Mouse (Mus musculus): ENCODE results near the gene Kctd11. TPM values are rescaled to one million over a fixed set of nuclear protein-coding genes. Genes with fewer than 3 reads are reported as not detected.

The Kctd11 gene
- polyA plus RNA-seq, 1 experiment from 2014 or later: 6.4 TPM

DNA sequence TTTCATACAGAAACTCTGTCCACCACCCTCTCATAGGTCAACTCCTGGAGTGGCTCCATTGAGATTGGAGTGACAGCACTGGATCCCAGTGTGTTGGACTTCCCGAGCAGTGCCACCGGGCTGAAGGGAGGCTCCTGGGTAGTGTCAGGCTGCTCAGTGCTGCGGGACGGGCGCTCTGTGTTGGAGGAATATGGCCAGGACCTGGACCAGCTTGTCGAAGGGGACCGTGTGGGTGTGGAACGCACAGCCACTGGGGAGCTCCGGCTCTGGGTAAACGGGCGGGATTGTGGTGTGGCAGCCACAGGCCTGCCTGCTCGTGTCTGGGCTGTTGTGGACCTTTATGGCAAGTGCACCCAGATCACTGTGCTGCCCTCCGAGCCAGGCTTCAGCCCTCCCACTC is 21.8 kb upstream of the Kctd11 start:
- peak overlapping the region; percentile 97 for H3K4me2 ChIP-seq (replicated peaks; ENCODE audit: low read depth, low read length)
- peak overlapping the region; percentile 93 for H3K4me3 ChIP-seq (ENCODE audit: low read length)
- H3K4me1 ChIP-seq (ENCODE audit: control insufficient read depth, insufficient read depth, low read length): peaks cover 17% of the 10 kb centered on the region
- H3K27me3 ChIP-seq (ENCODE audit: control insufficient read depth, insufficient read depth, low read length): no peaks in the 10 kb centered on the region
- no peak for ATAC-seq (ENCODE audit: low FRiP score, low TSS enrichment)
- peak overlapping the region; percentile 96; the same call in 1 of the 2 replicates for H3K9ac ChIP-seq (ENCODE audit: low read depth, low read length)
- peaks cover 46% of the 10 kb centered on the region for H3K36me3 ChIP-seq (ENCODE audit: control insufficient read depth, insufficient read depth, low read length)
- WGBS: 87% methylated on average over 13 of the region's 13 CpGs
- no peaks in the 10 kb centered on the region for H3K9me3 ChIP-seq (ENCODE audit: control insufficient read depth, low read length)
- no peak overlapping the region for H3K27ac ChIP-seq (ENCODE audit: low read depth, low read length)

DNA sequence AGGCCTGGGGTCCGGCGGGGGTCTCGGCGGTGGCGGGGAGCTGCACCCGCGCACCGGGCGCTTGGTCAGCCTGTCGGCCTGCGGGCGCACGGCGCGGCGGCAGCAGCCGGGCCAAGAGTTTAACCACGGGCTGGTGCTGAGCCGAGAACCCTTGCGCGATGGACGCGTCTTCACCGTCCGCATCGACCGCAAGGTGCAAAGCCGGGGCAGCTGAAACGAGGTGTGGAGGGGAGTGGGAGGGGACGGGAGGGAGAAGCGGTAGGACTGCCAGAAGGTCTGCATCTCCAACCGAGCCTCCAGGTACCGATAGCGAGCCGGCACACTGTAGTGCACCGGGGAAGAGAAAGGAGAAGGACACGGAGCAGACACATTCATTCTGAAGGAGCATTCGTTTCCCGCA is 20.8 kb upstream of the Kctd11 start:
- Histone ChIP-seq H3K4me1 (ENCODE audit: control insufficient read depth, insufficient read depth, low read length) (peaks cover 17% of the 10 kb centered on the region), H3K27me3 (ENCODE audit: control insufficient read depth, insufficient read depth, low read length) (no peaks in the 10 kb centered on the region), H3K9me3 (ENCODE audit: control insufficient read depth, low read length) (no peaks in the 10 kb centered on the region), H3K4me3 (ENCODE audit: low read length) (peak overlapping the region; percentile 93), H3K4me2 (replicated peaks; ENCODE audit: low read depth, low read length) (peak overlapping the region; percentile 97), H3K36me3 (ENCODE audit: control insufficient read depth, insufficient read depth, low read length) (peaks cover 36% of the 10 kb centered on the region), H3K27ac (ENCODE audit: low read depth, low read length) (peak overlapping the region; percentile 99), H3K9ac (ENCODE audit: low read depth, low read length) (peak overlapping the region; percentile 96)
- ATAC-seq (ENCODE audit: low FRiP score, low TSS enrichment): peak; percentile 5; the same call in 1 of the 2 replicates
- WGBS: under 1% methylated on average over 39 of the region's 39 CpGs

GRCm38 (mm10) chr11:69901406-69901846 is 20.2 kb upstream of the Kctd11 start:
- ATAC-seq (ENCODE audit: low FRiP score, low TSS enrichment): peak; percentile 76
- Histone ChIP-seq H3K4me3 (ENCODE audit: low read length) (peak overlapping the region; percentile 93), H3K27me3 (ENCODE audit: control insufficient read depth, insufficient read depth, low read length) (no peaks in the 10 kb centered on the region), H3K9ac (ENCODE audit: low read depth, low read length) (peak overlapping the region; percentile 96), H3K27ac (ENCODE audit: low read depth, low read length) (peak overlapping the region; percentile 99), H3K36me3 (ENCODE audit: control insufficient read depth, insufficient read depth, low read length) (peaks cover 31% of the 10 kb centered on the region), H3K4me1 (ENCODE audit: control insufficient read depth, insufficient read depth, low read length) (peaks cover 17% of the 10 kb centered on the region), H3K4me2 (replicated peaks; ENCODE audit: low read depth, low read length) (peak overlapping the region; percentile 97), H3K9me3 (ENCODE audit: control insufficient read depth, low read length) (no peaks in the 10 kb centered on the region)
- under 1% methylated on average over 42 of the region's 42 CpGs for WGBS

DNA sequence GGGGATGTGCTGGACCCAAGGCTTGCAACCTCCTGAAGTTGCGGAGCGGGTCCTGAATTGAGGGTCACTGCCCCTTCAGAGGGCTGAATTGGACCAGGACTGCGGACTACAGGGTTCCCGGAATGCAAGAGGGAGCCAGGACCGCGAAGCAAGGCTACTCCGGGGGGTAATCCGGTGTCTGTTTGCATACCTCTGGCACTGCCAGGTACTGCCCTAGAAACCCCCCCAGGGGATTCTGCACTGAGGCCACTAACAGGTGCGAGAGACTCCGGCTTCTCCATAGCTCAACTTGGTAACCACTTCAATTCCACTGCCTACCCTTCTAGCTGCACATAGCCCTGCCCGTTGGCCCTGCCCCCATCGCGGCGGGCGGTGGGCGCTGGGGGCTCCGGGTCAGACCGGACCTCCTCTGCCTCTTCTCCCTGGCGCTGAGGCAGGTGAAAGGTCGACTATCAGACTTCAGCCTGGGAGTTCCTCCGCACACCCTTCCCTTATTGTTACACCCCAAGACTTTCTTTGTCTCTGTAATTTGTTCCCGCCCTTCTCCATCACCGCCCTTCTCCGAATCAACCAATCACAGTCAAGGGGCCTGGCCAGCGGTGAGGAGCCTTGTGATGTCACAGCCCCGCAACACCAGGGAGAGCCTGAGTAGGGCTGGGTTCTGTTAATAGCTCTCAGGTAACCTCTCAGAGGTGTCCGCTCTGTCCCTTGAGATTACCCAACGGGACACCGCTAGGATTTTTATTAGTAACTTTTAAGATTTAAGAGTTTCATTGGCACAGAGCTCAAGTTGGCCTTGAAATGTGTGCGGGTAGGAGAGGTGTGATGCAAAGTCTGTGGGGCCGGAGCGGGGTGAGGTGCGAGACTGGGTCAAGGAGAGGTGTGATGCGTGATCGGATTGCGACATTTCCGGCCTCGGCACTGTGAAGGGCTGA is 19.5 kb upstream of the Kctd11 start, which contains the start of the genes 2810408A11Rik and Neurl4:
Gene 2810408A11Rik (minus strand): TSS at position 517 of the 935 bp plus-strand sequence.
Gene Neurl4 (plus strand): TSS at position 602 of the 935 bp plus-strand sequence.
- H3K4me1 ChIP-seq (ENCODE audit: control insufficient read depth, insufficient read depth, low read length): peaks cover 17% of the 10 kb centered on the region
- H3K27me3 ChIP-seq (ENCODE audit: control insufficient read depth, insufficient read depth, low read length): no peaks in the 10 kb centered on the region
- ATAC-seq (ENCODE audit: low FRiP score, low TSS enrichment): peak; percentile 94
- peak within 1 kb of the TSS; percentile 96 for H3K9ac ChIP-seq (ENCODE audit: low read depth, low read length)
- H3K36me3 ChIP-seq (ENCODE audit: control insufficient read depth, insufficient read depth, low read length): peaks cover 24% of the 10 kb centered on the region
- peak within 1 kb of the TSS; percentile 93 for H3K4me3 ChIP-seq (ENCODE audit: low read length)
- H3K4me2 ChIP-seq (replicated peaks; ENCODE audit: low read depth, low read length): peak within 1 kb of the TSS; percentile 97
- H3K27ac ChIP-seq (ENCODE audit: low read depth, low read length): peak within 1 kb of the TSS; percentile 99
- under 1% methylated on average over 38 of the region's 38 CpGs for WGBS
- no peaks in the 10 kb centered on the region for H3K9me3 ChIP-seq (ENCODE audit: control insufficient read depth, low read length)

- peaks cover 17% of the 10 kb centered on the region for H3K4me1 ChIP-seq (ENCODE audit: control insufficient read depth, insufficient read depth, low read length)
- 24% methylated on average over 4 of the region's 4 CpGs for WGBS
These were observed 18.7 kb upstream of the Kctd11 start for GRCm38 (mm10) chr11:69899870-69900269.

GRCm38 (mm10) chr11:69895291-69895690 is 14.1 kb upstream of the Kctd11 start, which contains the start of gene Acap1:
TSS of gene Acap1 (minus strand) at chr11:69895539.
- Histone ChIP-seq H3K9ac (ENCODE audit: low read depth, low read length) (no peak within 1 kb of the TSS), H3K4me2 (replicated peaks; ENCODE audit: low read depth, low read length) (no peak within 1 kb of the TSS), H3K9me3 (ENCODE audit: control insufficient read depth, low read length) (no peaks in the 10 kb centered on the region), H3K27me3 (ENCODE audit: control insufficient read depth, insufficient read depth, low read length) (no peaks in the 10 kb centered on the region), H3K4me3 (ENCODE audit: low read length) (no peak within 1 kb of the TSS), H3K36me3 (ENCODE audit: control insufficient read depth, insufficient read depth, low read length) (no peaks in the 10 kb centered on the region), H3K4me1 (ENCODE audit: control insufficient read depth, insufficient read depth, low read length) (peaks cover 7% of the 10 kb centered on the region), H3K27ac (ENCODE audit: low read depth, low read length) (no peak within 1 kb of the TSS)
- WGBS: 75% methylated on average over 4 of the region's 4 CpGs
- no peak for ATAC-seq (ENCODE audit: low FRiP score, low TSS enrichment)

More at GRCm38 (mm10) chr11:69899870-69900269, 18.7 kb upstream of the Kctd11 start:
- peaks cover 17% of the 10 kb centered on the region for H3K36me3 ChIP-seq (ENCODE audit: control insufficient read depth, insufficient read depth, low read length)
- no peaks in the 10 kb centered on the region for H3K9me3 ChIP-seq (ENCODE audit: control insufficient read depth, low read length)
- H3K4me3 ChIP-seq (ENCODE audit: low read length): peak overlapping the region; percentile 93
- ATAC-seq (ENCODE audit: low FRiP score, low TSS enrichment): no peak
- H3K9ac ChIP-seq (ENCODE audit: low read depth, low read length): peak overlapping the region; percentile 96
- H3K4me2 ChIP-seq (replicated peaks; ENCODE audit: low read depth, low read length): peak overlapping the region; percentile 97
- peak overlapping the region; percentile 37; the same call in 1 of the 2 replicates for H3K27ac ChIP-seq (ENCODE audit: low read depth, low read length)
- no peaks in the 10 kb centered on the region for H3K27me3 ChIP-seq (ENCODE audit: control insufficient read depth, insufficient read depth, low read length)

- H3K4me3 ChIP-seq (ENCODE audit: low read length): no peak overlapping the region
- no peaks in the 10 kb centered on the region for H3K27me3 ChIP-seq (ENCODE audit: control insufficient read depth, insufficient read depth, low read length)
- WGBS: 73% methylated on average over 5 of the region's 5 CpGs
- H3K36me3 ChIP-seq (ENCODE audit: control insufficient read depth, insufficient read depth, low read length): no peaks in the 10 kb centered on the region
- no peak overlapping the region for H3K9ac ChIP-seq (ENCODE audit: low read depth, low read length)
- ATAC-seq (ENCODE audit: low FRiP score, low TSS enrichment): no peak
- H3K4me1 ChIP-seq (ENCODE audit: control insufficient read depth, insufficient read depth, low read length): peaks cover 5% of the 10 kb centered on the region
- no peaks in the 10 kb centered on the region for H3K9me3 ChIP-seq (ENCODE audit: control insufficient read depth, low read length)
- no peak overlapping the region for H3K4me2 ChIP-seq (replicated peaks; ENCODE audit: low read depth, low read length)
- no peak overlapping the region for H3K27ac ChIP-seq (ENCODE audit: low read depth, low read length)
These were observed 13.5 kb upstream of the Kctd11 start for GRCm38 (mm10) chr11:69894671-69895070.

- H3K9ac ChIP-seq (ENCODE audit: low read depth, low read length): no peak overlapping the region
- H3K4me1 ChIP-seq (ENCODE audit: control insufficient read depth, insufficient read depth, low read length): no peaks in the 10 kb centered on the region
- H3K9me3 ChIP-seq (ENCODE audit: control insufficient read depth, low read length): no peaks in the 10 kb centered on the region
- H3K36me3 ChIP-seq (ENCODE audit: control insufficient read depth, insufficient read depth, low read length): no peaks in the 10 kb centered on the region
- WGBS: 79% methylated on average over 4 of the region's 4 CpGs
- H3K4me3 ChIP-seq (ENCODE audit: low read length): no peak overlapping the region
- H3K27me3 ChIP-seq (ENCODE audit: control insufficient read depth, insufficient read depth, low read length): no peaks in the 10 kb centered on the region
- no peak overlapping the region for H3K4me2 ChIP-seq (replicated peaks; ENCODE audit: low read depth, low read length)
- H3K27ac ChIP-seq (ENCODE audit: low read depth, low read length): no peak overlapping the region
- ATAC-seq (ENCODE audit: low FRiP score, low TSS enrichment): no peak
These were observed 10.3 kb upstream of the Kctd11 start for GRCm38 (mm10) chr11:69891482-69891881.

All from kidney, embryonic 14.5 days (tissue).